Mouse (Mus musculus): ENCODE results near the gene Omd. TPM values are rescaled to one million over a fixed set of nuclear protein-coding genes. Genes with fewer than 3 reads are reported as not detected.

Gene Omd
- total and polyA plus RNA-seq, 3 experiments = 0.37 TPM; not detected in 2

- Histone ChIP-seq H3K36me3 (replicated peaks in 1 of 2; ENCODE audit: control insufficient read depth in 1 of 2, insufficient read depth in 1 of 2, low read length in 1 of 2) (no peaks in the 10 kb centered on the region), H3K79me2 (replicated peaks; ENCODE audit: control insufficient read depth, extremely low read depth, insufficient read depth, poor library complexity, severe bottlenecking) (no peaks in the 10 kb centered on the region), H3K27ac (ENCODE audit: insufficient read depth, low read depth) (no peak overlapping the region), H3K4me3 (replicated peaks in 1 of 3; ENCODE audit: low read depth in 2 of 3, low read length in 2 of 3, poor library complexity in 1 of 3) (no peak overlapping the region), H3K27me3 (replicated peaks) (no peaks in the 10 kb centered on the region), H3K9me3 (replicated peaks; ENCODE audit: low read length) (no peaks in the 10 kb centered on the region), H3K4me2 (ENCODE audit: insufficient read depth, low read depth, poor library complexity, severe bottlenecking) (no peak overlapping the region), H3K9ac (ENCODE audit: insufficient read depth, low read depth) (no peak overlapping the region), H3K4me1 (ENCODE audit: control insufficient read depth in 1 of 2, insufficient read depth in 2 of 2) (no peaks in the 10 kb centered on the region)
- dilution Hi-C loops (cut with MboI; ENCODE audit: extremely low pct_ligation_motif_present, extremely low pct_unique_long_range_greater_than_20kb, low sequenced_read_pairs) = no loop called here
- no peak for DNase-seq (ENCODE audit: extremely low read depth)
- in situ Hi-C loops (cut with MboI; ENCODE audit: low pct_ligation_motif_present, low pct_unique_long_range_greater_than_20kb, low sequenced_read_pairs) = no loop called here
- TF ChIP-seq SIN3A (IDR thresholded peaks at IDR 0.05; ENCODE audit: low read length) = no peak
- TF ChIP-seq KAT2A (IDR thresholded peaks at IDR 0.05; ENCODE audit: insufficient replicate concordance, low read length) = no peak
Measured at GRCm38 (mm10) chr13:49617021-49617420, 34.8 kb downstream of the Omd start.

- Histone ChIP-seq H3K4me1 (ENCODE audit: control insufficient read depth in 1 of 2, insufficient read depth in 2 of 2) (no peaks in the 10 kb centered on the region), H3K36me3 (replicated peaks in 1 of 2; ENCODE audit: control insufficient read depth in 1 of 2, insufficient read depth in 1 of 2, low read length in 1 of 2) (no peaks in the 10 kb centered on the region), H3K9me3 (replicated peaks; ENCODE audit: low read length) (no peaks in the 10 kb centered on the region), H3K4me3 (replicated peaks in 1 of 3; ENCODE audit: low read depth in 2 of 3, low read length in 2 of 3, poor library complexity in 1 of 3) (no peak overlapping the region), H3K79me2 (replicated peaks; ENCODE audit: control insufficient read depth, extremely low read depth, insufficient read depth, poor library complexity, severe bottlenecking) (no peaks in the 10 kb centered on the region), H3K27ac (ENCODE audit: insufficient read depth, low read depth) (no peak overlapping the region), H3K4me2 (ENCODE audit: insufficient read depth, low read depth, poor library complexity, severe bottlenecking) (no peak overlapping the region), H3K9ac (ENCODE audit: insufficient read depth, low read depth) (no peak overlapping the region), H3K27me3 (replicated peaks) (no peaks in the 10 kb centered on the region)
- TF ChIP-seq TBP (conservative IDR thresholded peaks at IDR 0.05; ENCODE audit: low read depth, low read length) (no peak), TCF12 (IDR thresholded peaks at IDR 0.05; ENCODE audit: low read depth, low read length) (no peak), UBTF (IDR thresholded peaks at IDR 0.05; ENCODE audit: low read depth, low read length) (no peak), MAX (IDR thresholded peaks at IDR 0.05; ENCODE audit: low read length) (no peak), ZMIZ1 (IDR thresholded peaks at IDR 0.05; ENCODE audit: low read depth, low read length) (no peak), POLR2AphosphoS2 (IDR thresholded peaks at IDR 0.05; ENCODE audit: low read depth, low read length) (no peak), MYC (IDR thresholded peaks at IDR 0.05; ENCODE audit: low read depth, low read length) (no peak), RAD21 (IDR thresholded peaks at IDR 0.05; ENCODE audit: low read depth, low read length) (no peak)
- dilution Hi-C loops (cut with MboI; ENCODE audit: extremely low pct_ligation_motif_present, extremely low pct_unique_long_range_greater_than_20kb, low sequenced_read_pairs) = no loop called here
- in situ Hi-C loops (cut with MboI; ENCODE audit: low pct_ligation_motif_present, low pct_unique_long_range_greater_than_20kb, low sequenced_read_pairs) = no loop called here
- DNase-seq (ENCODE audit: extremely low read depth) = no peak
Measured at GRCm38 (mm10) chr13:49618365-49618764, 36.1 kb downstream of the Omd start.

GRCm38 (mm10) chr13:49623216-49623615, 41.0 kb downstream of the Omd start:
- Histone ChIP-seq H3K79me2 (replicated peaks; ENCODE audit: control insufficient read depth, extremely low read depth, insufficient read depth, poor library complexity, severe bottlenecking) (no peaks in the 10 kb centered on the region), H3K9me3 (replicated peaks; ENCODE audit: low read length) (no peaks in the 10 kb centered on the region), H3K27ac (ENCODE audit: insufficient read depth, low read depth) (no peak overlapping the region), H3K4me1 (ENCODE audit: control insufficient read depth in 1 of 2, insufficient read depth in 2 of 2) (peaks cover 0 to 3% of the 10 kb centered on the region in 2 experiments; a peak in 1 of 4 replicates), H3K36me3 (replicated peaks in 1 of 2; ENCODE audit: control insufficient read depth in 1 of 2, insufficient read depth in 1 of 2, low read length in 1 of 2) (no peaks in the 10 kb centered on the region), H3K27me3 (replicated peaks) (no peaks in the 10 kb centered on the region), H3K9ac (ENCODE audit: insufficient read depth, low read depth) (no peak overlapping the region), H3K4me2 (ENCODE audit: insufficient read depth, low read depth, poor library complexity, severe bottlenecking) (no peak overlapping the region), H3K4me3 (replicated peaks in 1 of 3; ENCODE audit: low read depth in 2 of 3, low read length in 2 of 3, poor library complexity in 1 of 3) (no peak overlapping the region)
- no peak for DNase-seq (ENCODE audit: extremely low read depth)
- TF ChIP-seq MXI1 (IDR thresholded peaks at IDR 0.05; ENCODE audit: low read depth, low read length) = no peak
- no peak for TF ChIP-seq SMC3 (IDR thresholded peaks at IDR 0.05; ENCODE audit: low read depth, low read length)
- in situ Hi-C loops (cut with MboI; ENCODE audit: low pct_ligation_motif_present, low pct_unique_long_range_greater_than_20kb, low sequenced_read_pairs) = no loop called here
- dilution Hi-C loops (cut with MboI; ENCODE audit: extremely low pct_ligation_motif_present, extremely low pct_unique_long_range_greater_than_20kb, low sequenced_read_pairs) = no loop called here
